Mouse (Mus musculus) activated CD4-positive, CD25-positive, alpha-beta regulatory T cell (primary cell): ENCODE measurements around the gene Olfr353. TPM values are rescaled to one million over a fixed set of nuclear protein-coding genes. Genes with fewer than 3 reads are reported as not detected.

Source experiments
- polyA plus RNA-seq, 2 experiments: library from polyadenylated mRNA; unstranded; fragments of 100-300 nt; shearing (Covaris generic); gene quantifications; one replicate each; pipeline ENCODE4 v1.2.1; 2017

Olfr353 gene
- not detected for polyA plus RNA-seq

GRCm38 (mm10) chr2:36892836-36893235, at the start of gene Olfr353:
Gene Olfr353, minus strand, starts transcription at chr2:36892936.

GRCm38 (mm10) chr2:36936821-36937220, 44.1 kb upstream of the Olfr353 start, which contains the start of gene Olfr356:
Gene Olfr356, plus strand, starts transcription at chr2:36937121.

GRCm38 (mm10) chr2:36928797-36929196, 36.1 kb upstream of the Olfr353 start, which contains the start of gene Olfr355:
Gene Olfr355, minus strand, starts transcription at chr2:36928897.

GRCm38 (mm10) chr2:36905380-36905779, 12.6 kb upstream of the Olfr353 start, which contains the start of gene Olfr354:
Gene Olfr354, plus strand, starts transcription at chr2:36905680.

GRCm38 (mm10) chr2:36868160-36868559, 24.6 kb downstream of the Olfr353 start, which contains the start of gene Olfr352:
Gene Olfr352, plus strand, starts transcription at chr2:36868460.

GRCm38 (mm10) chr2:36862560-36862959, 30.2 kb downstream of the Olfr353 start, which contains the start of gene Olfr351:
Gene Olfr351, minus strand, starts transcription at chr2:36862660.

GRCm38 (mm10) chr2:36846010-36846409, 46.7 kb downstream of the Olfr353 start, which contains the start of gene Olfr350:
Gene Olfr350, plus strand, starts transcription at chr2:36846310.

Other genes with a start within 250 kb of the Olfr353 start
- under 1 TPM; 0.07 to 0.16 TPM for gene Olfr346, start 207.1 kb downstream of the Olfr353 start, polyA plus RNA-seq
- not detected for gene Olfr347, start 161.0 kb downstream of the Olfr353 start, polyA plus RNA-seq
- gene Olfr348, start 108.7 kb downstream of the Olfr353 start, polyA plus RNA-seq, result under 1 TPM in 1 of 2 experiments, not detected in 1; 0.11 TPM
- not detected for gene Olfr50, start 102.4 kb downstream of the Olfr353 start, polyA plus RNA-seq
- gene Olfr3, start 75.9 kb downstream of the Olfr353 start, polyA plus RNA-seq, result not detected
- gene Olfr350, start 46.6 kb downstream of the Olfr353 start, polyA plus RNA-seq, result not detected
- not detected for gene Olfr351, start 30.3 kb downstream of the Olfr353 start, polyA plus RNA-seq
- gene Olfr352, start 24.5 kb downstream of the Olfr353 start, polyA plus RNA-seq, result not detected
- gene Olfr354, start 12.7 kb upstream of the Olfr353 start, polyA plus RNA-seq, result not detected
- not detected for gene Olfr355, start 36.0 kb upstream of the Olfr353 start, polyA plus RNA-seq
- not detected for gene Olfr356, start 44.2 kb upstream of the Olfr353 start, polyA plus RNA-seq
- gene Olfr357, start 100.9 kb upstream of the Olfr353 start, polyA plus RNA-seq, result under 1 TPM in 1 of 2 experiments, not detected in 1; 0.07 TPM
- not detected for gene Olfr358, start 116.4 kb upstream of the Olfr353 start, polyA plus RNA-seq
- not detected for gene Olfr360, start 172.8 kb upstream of the Olfr353 start, polyA plus RNA-seq
- not detected for gene Olfr361, start 196.4 kb upstream of the Olfr353 start, polyA plus RNA-seq
- gene Olfr362, start 225.0 kb upstream of the Olfr353 start, polyA plus RNA-seq, result not detected
- gene Olfr364-ps1, start 246.4 kb upstream of the Olfr353 start, polyA plus RNA-seq, result not detected